Mouse (Mus musculus) embryo, embryonic 11.5 days (tissue): ENCODE results near the gene Vinac1.
A peak's percentile ranks its signal among the peaks of the same experiment; 100 is the strongest.
"Not testable (repeated sequence)": the region's sequence is repeated elsewhere in the genome, so short reads cannot be mapped to it uniquely, and the experiment has no call there.

ENCODE experiments used
- DNase-seq: peaks from one replicate; pipeline ENCODE4 v3.0.0-alpha.2; 2012; ENCODE audit warnings: low read depth, low spot score

Vinac1 gene

DNA sequence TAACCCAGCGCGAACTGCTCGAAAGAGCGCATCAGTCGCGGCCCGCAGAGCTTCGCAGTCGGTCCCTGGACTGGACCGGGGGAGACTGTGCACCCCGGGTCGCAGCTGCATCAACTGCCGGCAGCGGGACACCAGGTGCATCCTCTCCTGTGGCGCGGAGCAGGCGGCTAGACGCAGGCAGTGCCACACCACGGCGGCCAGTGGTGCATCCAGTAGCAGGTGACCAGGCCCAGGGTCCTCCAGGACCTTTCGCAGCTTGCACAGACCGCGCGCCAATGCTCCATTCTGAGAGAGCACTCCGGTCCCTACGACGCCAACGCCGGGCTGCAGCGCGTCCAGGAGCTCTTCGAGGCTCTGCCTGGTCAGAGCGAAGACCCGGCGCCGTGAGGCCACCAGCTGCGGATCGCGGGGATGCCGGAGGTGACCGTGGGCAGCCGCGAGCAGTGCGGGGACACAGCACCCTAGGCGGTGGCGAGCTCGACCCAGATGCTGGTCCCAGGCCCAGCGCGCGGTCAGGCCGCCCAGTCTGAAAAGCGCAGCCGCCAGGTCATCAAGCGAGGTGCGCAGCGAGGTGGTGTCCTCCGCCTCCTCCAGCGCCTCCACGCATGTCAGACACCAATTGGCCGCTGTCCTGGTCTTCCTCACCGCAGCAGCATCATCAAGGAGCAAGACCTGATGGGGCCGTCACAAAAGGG, 8.9 kb downstream of the Vinac1 start:
- peak; percentile 13 for DNase-seq

DNA sequence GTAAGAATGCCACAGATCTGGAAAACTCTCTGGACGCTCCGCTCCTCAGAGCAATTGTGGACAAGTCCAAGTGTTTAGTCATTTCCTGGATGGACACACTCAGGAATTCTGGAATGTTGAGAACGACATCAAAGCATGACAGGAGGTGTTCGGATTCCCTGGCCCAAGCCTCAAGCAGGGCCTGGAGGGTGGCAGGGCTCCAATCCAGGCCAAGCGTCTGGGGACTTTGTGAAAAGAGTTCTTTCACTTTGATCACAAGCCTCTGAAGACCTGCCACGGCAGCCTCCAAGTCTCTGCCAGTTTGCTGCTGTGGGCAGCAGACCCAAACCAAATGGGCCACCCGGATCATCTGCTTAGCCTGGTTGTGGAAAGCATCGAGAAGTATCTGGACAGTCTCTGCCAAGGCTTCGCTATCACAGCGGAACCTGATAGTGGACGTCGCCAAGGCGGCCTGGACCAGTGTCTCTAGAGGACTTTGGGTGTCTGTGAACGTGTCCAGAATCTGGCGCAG, 9.5 kb downstream of the Vinac1 start:
- DNase-seq: no peak

DNA sequence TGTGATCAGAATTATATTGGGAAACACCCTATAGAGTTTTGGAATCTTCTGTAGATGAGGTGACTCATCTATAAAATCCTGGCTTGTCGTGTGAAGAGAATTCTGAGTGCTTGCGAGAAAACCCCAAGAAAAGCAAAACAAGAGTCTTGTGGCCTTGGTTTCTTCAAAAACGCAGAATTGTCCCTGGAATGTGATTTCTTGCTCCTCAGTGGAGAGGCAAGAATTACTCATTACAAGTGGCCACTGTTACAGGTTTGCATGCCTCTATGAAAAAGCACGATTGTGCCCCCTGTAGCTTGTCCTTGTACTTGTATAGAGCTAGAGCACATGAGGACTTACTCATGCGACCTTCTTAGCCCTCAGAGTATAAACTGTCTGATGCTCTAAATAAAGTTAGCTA, 12.6 kb downstream of the Vinac1 start:
- DNase-seq: no peak

DNA sequence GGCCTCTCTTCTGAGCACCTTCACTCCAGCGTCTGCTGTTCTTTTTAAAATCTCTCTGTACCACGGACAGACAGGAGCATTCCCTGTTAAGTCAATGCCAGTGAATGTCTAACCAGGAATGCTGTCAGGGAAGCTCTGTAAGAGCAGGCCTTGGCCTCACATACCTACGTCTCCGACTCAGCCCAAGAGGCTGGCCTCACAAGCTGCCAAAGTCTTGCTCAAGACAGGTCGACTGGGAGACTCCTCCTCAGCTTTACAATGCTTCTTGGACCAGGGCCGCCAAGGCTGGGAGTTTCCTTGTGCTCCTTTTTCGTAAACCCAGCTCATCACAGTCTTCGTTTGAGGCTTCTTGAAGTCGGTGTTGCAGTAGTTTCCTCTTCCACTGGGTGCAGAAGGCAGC, 23.2 kb downstream of the Vinac1 start:
- no peak for DNase-seq

DNA sequence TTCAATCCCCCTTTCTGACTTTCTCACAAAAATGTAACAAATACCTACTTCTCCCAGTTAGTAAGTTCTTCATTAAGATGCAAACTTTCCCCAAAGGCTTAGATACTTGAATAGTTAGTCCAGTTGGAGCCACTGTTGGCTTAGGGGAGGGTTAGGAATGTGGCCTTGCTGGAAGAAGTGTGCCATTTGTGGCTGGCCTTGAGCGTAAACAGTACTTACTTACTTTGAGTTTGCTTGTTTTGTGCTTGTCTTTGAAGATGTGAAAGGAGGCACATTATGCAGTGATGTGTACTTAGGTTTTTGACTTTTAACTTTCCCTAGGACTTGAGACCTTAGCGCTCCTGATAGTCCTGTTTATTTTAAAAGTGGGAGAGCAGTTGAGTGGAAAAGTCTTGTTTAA, 27.9 kb downstream of the Vinac1 start:
- DNase-seq: no peak

DNA sequence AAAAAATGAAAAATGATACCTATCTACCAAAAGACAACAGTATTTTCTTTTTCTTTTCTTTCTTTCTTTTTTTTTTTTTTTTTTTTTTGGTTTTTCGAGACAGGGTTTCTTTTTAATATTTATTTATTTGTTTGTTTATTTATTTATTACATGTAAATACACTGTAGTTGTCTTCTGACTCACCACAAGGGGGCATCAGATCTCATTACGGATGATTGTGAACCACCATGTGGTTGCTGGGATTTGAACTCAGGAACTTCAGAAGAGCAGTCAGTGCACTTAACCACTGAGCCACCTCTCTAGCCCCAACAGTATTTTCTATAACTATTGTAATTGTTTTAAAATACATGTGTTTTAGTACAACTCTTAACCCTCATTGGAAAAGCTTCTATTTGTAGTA, 39.1 kb downstream of the Vinac1 start:
- DNase-seq: not testable (repeated sequence)

DNA sequence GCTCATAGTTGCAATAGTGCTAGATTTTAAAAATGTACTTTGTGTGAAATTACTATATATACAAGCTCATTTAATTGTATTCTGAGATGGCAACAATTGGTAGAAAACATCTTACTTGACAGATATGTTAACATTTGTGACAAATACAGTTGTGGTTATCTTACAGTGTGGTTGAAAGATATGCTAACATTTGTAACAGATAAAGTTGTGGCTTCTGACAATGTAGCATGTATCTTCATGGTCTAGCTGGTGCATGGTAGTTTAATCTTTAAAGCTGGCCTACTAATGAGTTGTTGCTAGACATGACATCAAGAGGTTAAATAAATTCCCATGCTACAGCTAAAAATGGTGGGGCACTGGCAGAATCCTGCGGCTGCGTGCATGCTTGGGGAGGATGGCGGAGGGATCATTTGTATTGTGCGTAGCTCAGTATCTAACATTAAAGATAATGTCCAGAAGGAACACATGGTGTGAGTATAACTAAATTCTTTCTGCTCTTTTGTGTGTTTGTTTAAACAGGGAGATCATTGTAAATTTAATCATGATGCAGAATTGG, 41.7 kb downstream of the Vinac1 start:
- DNase-seq: no peak

DNA sequence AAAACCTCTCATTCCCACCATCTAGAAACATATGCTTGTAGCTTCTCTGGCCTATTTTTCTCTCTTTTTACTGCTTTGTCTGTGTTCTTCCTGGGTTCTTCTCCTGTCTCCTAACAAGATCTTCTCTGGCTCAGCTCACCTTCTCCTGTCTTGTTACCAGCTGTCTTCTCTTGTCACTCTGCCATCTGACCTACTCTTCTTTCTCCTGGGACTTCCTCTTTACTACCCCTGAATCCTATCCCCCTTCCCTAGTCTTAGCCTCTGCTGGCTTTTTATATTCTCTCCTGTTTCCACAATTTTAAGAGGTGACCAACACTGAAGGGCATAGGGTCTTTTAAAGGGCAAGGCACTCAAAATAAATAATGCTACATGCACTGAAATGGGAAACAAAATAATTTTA, 43.1 kb downstream of the Vinac1 start:
- DNase-seq: no peak

DNA sequence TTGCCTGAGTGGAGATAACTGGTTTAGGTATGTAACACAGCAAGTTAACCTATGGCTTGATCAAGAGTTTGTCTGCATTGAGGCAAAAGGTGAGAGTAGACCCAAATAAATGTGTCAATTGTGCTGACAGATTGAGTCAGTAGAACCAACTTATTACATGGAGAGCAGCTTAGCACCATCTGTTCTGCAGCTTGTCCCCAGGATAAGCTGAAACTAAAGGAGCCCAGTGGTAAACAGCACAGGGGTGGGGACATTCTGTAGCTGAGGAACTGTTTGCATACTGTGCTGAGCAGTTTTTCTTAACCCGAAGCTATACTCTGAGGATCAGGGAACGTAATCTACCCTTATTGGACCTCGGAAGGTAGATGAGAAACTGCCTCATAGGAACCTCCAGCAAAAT, 63.2 kb downstream of the Vinac1 start:
- DNase-seq: no peak

DNA sequence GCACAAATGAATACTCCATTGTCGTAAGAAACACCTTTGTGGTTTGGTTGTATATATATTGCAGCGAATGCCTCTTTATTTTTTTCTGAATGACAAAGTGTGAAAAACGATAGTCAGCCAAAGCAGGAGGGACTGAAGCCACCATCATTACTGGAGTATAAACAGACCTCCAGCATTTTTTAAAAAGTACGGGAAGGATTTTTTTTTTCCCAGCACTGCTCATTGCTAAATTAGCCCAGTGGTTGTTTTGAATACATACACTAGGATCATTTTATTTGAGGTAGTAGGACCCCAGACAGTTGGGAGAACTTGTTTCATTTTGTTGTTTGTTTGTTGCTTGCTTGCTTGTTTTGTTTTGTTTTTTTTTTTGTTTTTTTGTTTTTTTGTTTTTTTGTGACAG, 72.4 kb downstream of the Vinac1 start:
- no peak for DNase-seq
